Mouse (Mus musculus) E14TG2a.4 (cell line): ENCODE results near the gene Rnf103.

Experiments used
- H3K27me3 ChIP-seq: 2 replicates; pipeline ENCODE4 v1.6.1; 2014; ENCODE audit warnings: low read length, control low read depth; ENCODE audit not compliant: insufficient read depth
- H3K36me3 ChIP-seq: 2 replicates; pipeline ENCODE4 v1.6.1; 2014; ENCODE audit warnings: low read length, control low read depth; ENCODE audit not compliant: insufficient read depth
- H3K4me1 ChIP-seq: replicated peaks from 2 replicates; pipeline ENCODE4 v1.6.1; 2014; ENCODE audit warnings: low read depth, low read length, control low read depth
- H3K4me3 ChIP-seq: replicated peaks from 2 replicates; pipeline ENCODE4 v1.5.1; 2014; ENCODE audit warnings: mild to moderate bottlenecking, low read length
- H3K9me3 ChIP-seq: 2 replicates; pipeline ENCODE4 v1.6.1; 2014; ENCODE audit warnings: low read length, control low read depth
- CTCF ChIP-seq: conservative IDR thresholded peaks from 2 replicates; pipeline ENCODE4 v1.5.1; 2014; ENCODE audit warnings: low read length
- NANOG ChIP-seq: IDR thresholded peaks from 2 replicates; pipeline ENCODE4 v1.6.1; 2014; ENCODE audit warnings: borderline replicate concordance, low read length, mixed read lengths
- POU5F1 ChIP-seq: IDR thresholded peaks from 2 replicates; pipeline ENCODE4 v1.6.1; 2014; ENCODE audit warnings: low read length, borderline replicate concordance

Gene Rnf103

DNA sequence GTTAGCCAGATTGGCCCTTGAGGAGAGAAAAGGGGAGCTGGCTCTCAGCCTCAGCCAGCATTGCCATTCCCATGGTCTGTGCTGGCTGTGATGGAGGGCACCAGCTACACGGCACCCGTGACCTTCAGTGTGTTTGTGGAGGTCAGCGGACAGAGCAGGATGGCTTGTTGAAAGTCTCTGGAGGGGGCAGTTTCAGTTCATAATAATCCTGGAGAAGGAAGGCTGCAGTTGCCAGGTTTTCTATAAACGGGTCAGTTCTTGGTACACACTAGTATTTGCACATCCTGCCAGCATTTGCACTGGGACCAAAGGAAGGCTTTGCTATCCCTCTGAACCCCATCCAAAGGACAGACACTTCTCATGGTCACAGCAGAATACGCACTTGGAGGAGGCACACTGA is 8.4 kb upstream of the Rnf103 start:
- TF ChIP-seq CTCF = no peak
- no peak for TF ChIP-seq NANOG
- no peak for TF ChIP-seq POU5F1
- H3K36me3 ChIP-seq = no peaks in the 10 kb centered on the region
- no peaks in the 10 kb centered on the region for H3K27me3 ChIP-seq
- H3K4me3 ChIP-seq = no peak overlapping the region
- no peaks in the 10 kb centered on the region for H3K9me3 ChIP-seq
- H3K4me1 ChIP-seq = no peaks in the 10 kb centered on the region

DNA sequence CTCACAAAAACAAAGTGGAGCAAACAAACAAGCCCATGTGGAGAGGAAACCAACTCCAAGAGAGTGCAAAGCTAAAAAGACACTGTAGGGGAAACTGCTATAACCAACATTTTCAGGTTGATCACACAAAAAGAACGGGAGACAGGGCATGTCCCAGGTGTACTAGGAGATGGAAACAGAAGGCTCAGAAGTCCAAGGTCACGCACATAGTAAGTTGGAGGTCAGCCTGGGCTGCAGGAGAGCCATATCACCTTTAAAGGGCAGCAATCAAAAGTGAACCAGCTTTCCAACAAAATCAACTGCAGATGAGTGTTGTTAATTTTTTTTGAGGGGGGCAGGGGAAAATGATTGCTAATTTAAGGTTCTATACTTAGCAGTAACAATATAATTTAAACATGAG is 7.5 kb upstream of the Rnf103 start:
- no peaks in the 10 kb centered on the region for H3K36me3 ChIP-seq
- TF ChIP-seq CTCF = no peak
- no peak for TF ChIP-seq POU5F1
- no peak for TF ChIP-seq NANOG
- H3K4me1 ChIP-seq = no peaks in the 10 kb centered on the region

DNA sequence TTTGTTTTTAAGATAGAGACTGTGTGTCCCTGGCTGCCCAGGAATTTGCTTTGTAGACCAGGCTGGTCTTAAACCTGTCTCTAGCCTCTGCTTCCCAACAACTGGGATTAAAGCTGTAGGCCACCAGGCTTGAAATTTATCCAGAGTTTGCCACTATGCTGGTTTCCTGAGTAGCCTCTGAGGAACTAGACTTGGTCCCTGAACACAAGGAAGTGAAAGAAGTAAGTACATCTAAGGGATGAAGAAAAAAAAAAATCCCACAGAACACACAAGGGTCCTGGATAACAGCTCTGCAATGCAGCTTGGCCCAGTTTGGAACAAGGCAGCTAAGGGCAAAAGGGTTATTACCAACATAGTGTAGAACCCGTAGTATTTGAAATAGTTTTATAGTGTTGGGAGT is 6.8 kb upstream of the Rnf103 start:
- no peaks in the 10 kb centered on the region for H3K4me1 ChIP-seq
- TF ChIP-seq NANOG (no peak), POU5F1 (no peak), CTCF (no peak)
- H3K4me3 ChIP-seq = no peak overlapping the region
- no peaks in the 10 kb centered on the region for H3K9me3 ChIP-seq
- no peaks in the 10 kb centered on the region for H3K36me3 ChIP-seq
- no peaks in the 10 kb centered on the region for H3K27me3 ChIP-seq

More for the DNA sequence above, 7.5 kb upstream of the Rnf103 start:
- H3K4me3 ChIP-seq = no peak overlapping the region
- no peaks in the 10 kb centered on the region for H3K9me3 ChIP-seq
- no peaks in the 10 kb centered on the region for H3K27me3 ChIP-seq

DNA sequence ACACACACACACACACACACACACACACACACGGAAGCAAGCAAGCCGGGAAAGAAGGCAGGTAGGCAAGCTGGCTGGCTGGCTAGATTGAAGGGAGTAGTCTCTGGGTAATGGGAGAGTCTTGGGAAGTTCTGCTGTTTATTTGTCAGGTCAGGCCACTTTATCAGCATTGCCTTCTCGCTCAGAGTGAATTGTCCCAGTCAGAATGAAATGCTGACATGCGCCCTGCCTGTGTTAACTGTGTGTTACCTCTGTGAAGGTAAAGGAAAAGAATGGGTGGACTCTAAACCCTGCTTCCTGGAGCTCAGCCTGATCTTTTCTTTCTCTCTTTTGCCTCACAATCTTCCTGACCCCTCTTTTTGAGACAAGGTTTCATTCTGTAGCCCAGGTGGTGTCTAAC is 5.7 kb upstream of the Rnf103 start:
- H3K4me3 ChIP-seq = no peak overlapping the region
- peaks cover 7% of the 10 kb centered on the region for H3K4me1 ChIP-seq
- H3K9me3 ChIP-seq = no peaks in the 10 kb centered on the region
- H3K27me3 ChIP-seq = peaks cover 5% of the 10 kb centered on the region
- TF ChIP-seq POU5F1 (no peak), NANOG (no peak), CTCF (no peak)
- no peaks in the 10 kb centered on the region for H3K36me3 ChIP-seq

DNA sequence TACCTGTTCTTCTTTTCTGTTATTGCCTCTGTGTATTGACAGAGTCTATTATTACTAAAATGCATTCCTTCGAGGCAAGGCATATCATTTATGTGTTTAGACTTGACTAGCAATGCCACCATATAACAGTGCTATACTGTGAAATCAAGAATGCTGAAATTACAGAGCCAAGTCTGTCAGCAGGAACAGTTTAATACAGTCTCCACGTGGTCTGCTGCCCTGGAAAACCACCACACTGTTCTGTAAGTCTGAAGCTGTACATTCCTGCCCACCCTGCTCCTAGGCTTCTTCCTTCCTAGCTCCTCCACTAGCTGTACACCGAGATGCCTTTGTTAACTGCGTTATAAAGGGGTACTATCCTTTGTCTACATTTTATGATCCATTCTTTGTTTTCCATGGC is 1.6 kb upstream of the Rnf103 start:
- peaks cover 12% of the 10 kb centered on the region for H3K27me3 ChIP-seq
- no peaks in the 10 kb centered on the region for H3K9me3 ChIP-seq
- H3K4me1 ChIP-seq = peaks cover 12% of the 10 kb centered on the region
- no peak overlapping the region for H3K4me3 ChIP-seq
- H3K36me3 ChIP-seq = no peaks in the 10 kb centered on the region
- no peak for TF ChIP-seq POU5F1
- TF ChIP-seq CTCF = no peak
- TF ChIP-seq NANOG = no peak

DNA sequence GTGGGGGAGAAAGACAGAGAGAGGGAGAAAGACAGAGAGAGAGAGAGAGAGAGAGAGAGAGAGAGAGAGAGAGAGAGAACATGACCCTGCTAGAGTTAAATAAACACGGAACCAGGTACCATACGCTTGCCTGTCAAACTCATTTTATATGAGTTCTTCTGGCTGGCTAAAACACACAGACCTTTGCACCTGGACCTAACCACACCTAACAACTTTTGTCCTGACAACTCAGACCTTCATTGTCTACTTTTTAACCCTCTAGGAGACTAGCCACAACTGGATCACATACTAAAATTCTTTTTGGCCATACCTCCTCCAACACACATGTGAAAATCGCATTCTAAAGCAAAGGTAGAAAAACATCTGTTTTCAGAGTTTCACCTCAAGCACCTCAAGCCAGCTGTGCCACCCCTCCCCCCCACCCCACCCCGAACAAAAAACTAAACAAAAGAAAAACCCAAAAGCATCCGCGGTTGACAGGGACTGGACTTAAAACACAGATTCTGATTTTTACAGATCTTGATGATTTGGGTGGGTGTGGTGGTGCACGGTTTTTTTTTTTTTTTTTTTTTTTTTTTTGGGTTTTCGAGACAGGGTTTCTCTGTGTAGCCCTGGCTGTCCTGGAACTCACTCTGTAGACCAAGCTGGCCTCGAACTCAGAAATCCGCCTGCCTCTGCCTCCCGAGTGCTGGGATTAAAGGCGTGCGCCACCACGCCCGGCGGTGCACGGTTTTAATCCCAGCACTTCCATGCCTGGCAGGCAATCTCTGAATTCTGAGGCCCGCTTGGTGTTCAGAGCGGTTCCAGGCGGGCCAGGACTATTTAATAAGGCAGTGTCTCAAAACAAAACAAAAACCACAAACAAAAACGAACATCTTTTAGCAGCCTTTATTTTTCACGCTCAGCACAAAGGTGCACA is 679 bp upstream of the Rnf103 start:
- peaks cover 12% of the 10 kb centered on the region for H3K4me1 ChIP-seq

DNA sequence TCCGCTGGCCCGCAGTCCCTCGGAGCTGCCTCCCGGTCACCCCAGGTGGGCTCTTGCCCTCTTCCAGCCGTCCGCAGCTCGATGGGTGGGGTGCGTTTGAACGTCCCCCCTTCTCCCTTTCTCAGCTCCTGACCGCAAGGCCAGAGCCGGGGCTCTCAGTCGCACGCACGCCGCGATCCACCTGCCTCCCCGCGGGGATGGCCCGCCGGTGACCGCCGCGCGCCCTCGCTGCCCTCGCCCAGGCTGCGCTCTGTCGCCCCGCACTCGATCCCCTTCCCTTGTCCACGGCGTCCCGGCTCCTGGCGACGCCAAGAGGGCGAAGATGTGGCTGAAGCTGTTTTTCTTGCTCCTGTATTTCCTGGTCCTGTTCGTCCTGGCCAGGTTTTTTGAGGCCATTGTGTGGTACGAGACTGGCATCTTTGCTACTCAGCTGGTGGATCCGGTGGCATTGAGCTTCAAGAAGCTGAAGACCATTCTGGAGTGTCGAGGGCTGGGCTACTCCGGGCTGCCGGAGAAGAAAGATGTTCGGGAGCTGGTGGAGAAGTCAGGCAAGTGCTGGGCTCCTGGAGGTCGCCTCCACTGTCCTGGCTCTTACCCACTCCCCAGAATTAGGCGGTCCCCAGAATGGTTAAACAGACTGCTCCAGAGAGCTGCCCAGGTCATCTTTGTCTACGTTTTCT is 787 bp downstream of the Rnf103 start:
- Histone ChIP-seq H3K9me3 (no peaks in the 10 kb centered on the region), H3K27me3 (peaks cover 12% of the 10 kb centered on the region), H3K4me3 (peak overlapping the region; percentile 87), H3K4me1 (peaks cover 12% of the 10 kb centered on the region), H3K36me3 (no peaks in the 10 kb centered on the region)
- TF ChIP-seq CTCF = no peak
- no peak for TF ChIP-seq POU5F1
- no peak for TF ChIP-seq NANOG

More for the DNA sequence above, 679 bp upstream of the Rnf103 start:
- TF ChIP-seq POU5F1 = no peak
- TF ChIP-seq CTCF = no peak
- no peak for TF ChIP-seq NANOG
- H3K36me3 ChIP-seq = no peaks in the 10 kb centered on the region
- H3K27me3 ChIP-seq = peaks cover 12% of the 10 kb centered on the region
- H3K4me3 ChIP-seq = peak overlapping the region; percentile 87
- no peaks in the 10 kb centered on the region for H3K9me3 ChIP-seq

DNA sequence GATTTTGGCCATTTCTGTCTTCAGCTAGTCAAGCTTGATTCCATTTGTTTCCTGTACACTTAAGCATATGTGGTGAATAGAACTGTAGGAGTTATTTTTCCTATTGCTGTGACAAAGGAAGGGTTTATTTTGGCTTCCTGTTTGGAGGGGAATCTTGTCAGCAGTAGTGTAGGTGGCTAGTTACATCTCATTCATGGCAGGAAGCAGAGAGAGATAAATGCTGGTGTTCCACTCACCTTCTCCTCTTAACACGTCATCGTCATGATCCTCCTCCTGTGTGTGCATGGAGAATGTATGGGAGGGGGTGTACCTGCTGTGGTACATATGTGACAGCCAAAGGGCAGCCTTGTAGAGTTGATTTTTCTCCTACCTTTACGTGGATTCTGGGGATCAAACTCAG is 6.9 kb downstream of the Rnf103 start:
- H3K9me3 ChIP-seq = no peaks in the 10 kb centered on the region
- H3K4me3 ChIP-seq = no peak overlapping the region
- no peaks in the 10 kb centered on the region for H3K36me3 ChIP-seq
- H3K4me1 ChIP-seq = no peaks in the 10 kb centered on the region
- TF ChIP-seq POU5F1 = no peak
- TF ChIP-seq NANOG = no peak
- TF ChIP-seq CTCF = no peak
- 0 out of 2 replicates have a peak, but pooled peaks cover under 1% of the 10 kb centered on the region for H3K27me3 ChIP-seq

DNA sequence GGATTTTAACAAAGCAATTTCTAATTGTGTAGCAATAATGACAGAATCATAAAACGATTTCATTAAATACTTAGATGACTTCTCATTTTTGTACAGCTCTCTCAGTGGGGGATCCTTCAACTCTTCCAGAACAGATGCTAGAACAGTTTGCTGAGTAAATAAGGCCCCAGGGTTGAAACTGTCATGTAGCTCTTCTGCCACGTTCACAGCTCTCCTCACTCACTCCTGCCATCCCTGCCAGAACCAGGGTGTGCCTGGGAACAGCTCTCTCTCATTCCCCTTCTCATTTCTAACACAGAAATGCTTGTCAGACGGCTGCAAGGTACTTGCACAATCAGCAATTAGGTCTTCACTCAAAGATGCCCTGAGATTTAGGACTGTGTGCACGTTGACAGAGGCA is 9.3 kb downstream of the Rnf103 start:
- H3K4me3 ChIP-seq = no peak overlapping the region
- no peaks in the 10 kb centered on the region for H3K27me3 ChIP-seq
- TF ChIP-seq NANOG (no peak), CTCF (no peak), POU5F1 (no peak)

More for the DNA sequence above, 9.3 kb downstream of the Rnf103 start:
- Histone ChIP-seq H3K4me1 (no peaks in the 10 kb centered on the region), H3K36me3 (no peaks in the 10 kb centered on the region), H3K9me3 (no peaks in the 10 kb centered on the region)
